Mouse (Mus musculus): ENCODE results near the gene Acot7.

DNA sequence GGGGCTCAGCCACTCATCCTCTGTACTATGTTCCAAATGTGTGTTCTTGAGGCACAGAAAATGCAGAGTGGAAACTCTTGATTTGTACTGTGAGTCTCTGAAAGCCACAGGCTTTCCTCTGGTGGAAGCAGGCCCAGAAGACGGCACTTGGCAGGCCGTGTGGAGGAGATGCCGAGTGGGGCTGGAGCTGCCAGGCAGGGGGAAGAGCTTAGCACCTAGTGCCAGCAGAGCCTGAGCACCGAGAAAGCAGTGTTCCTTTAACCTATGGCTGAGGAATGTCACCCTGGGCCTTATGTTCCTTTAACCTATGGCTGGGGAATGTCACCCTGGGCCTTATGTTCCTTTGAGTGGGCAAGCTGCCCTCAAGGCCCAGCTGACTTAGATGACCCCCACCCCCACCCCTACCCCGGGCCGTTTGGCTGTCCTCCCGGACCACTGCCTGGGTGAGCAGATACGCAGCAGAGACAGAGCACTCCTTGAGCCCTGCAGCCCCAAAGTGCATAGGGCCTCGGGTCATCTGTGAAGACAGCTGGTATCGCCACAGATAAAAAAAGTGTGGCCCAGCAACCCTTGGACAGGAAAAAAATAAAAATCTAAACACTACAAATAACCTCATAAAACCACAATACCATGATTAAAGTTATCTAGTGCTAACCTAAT is 88.4 kb downstream of the Acot7 start:
- TF ChIP-seq CTCF (IDR thresholded peaks at IDR 0.05; ENCODE audit: extremely low read depth, insufficient read depth, insufficient read length, insufficient replicate concordance), result no peak
- no peak for TF ChIP-seq POLR2A (IDR thresholded peaks at IDR 0.05; ENCODE audit: low read depth, low read length)
